Mouse (Mus musculus): ENCODE measurements around the gene Tec. TPM values are rescaled to one million over a fixed set of nuclear protein-coding genes. Genes with fewer than 3 reads are reported as not detected.

Tec gene
- polyA plus RNA-seq, 1 experiment = 20.6 TPM

DNA sequence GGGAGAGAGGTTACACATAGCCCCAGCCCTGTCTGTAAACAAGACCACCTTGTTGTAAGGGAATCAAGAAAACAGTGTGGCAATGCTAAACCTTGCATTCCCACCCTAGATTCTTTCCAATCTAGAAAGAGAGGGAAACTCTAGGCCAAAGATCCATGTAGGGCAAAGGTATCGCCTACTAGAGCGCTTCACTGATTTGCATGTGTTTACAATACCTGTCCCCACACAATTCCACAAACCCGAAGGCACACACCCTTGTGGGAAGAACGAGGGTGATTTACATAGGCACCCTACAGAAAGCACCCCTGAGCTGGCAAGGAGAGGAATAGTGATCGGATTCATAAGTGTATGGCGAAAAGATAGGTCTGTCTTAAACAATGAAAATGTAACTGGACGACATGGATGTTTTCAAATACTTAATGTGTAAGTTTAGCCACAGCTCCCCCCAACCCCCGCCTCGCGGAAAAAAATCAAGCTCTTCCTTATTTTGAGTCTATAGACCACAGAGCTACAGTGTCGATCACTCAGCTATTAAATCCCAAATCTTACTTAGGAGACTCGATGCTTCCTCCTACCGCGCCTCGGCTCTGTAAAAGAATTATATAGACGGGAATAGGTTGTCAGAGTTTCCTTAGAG lies 1.1 kb downstream of the Tec start:
- no peaks in the 10 kb centered on the region; the same call in none of the 2 replicates for H3K27me3 ChIP-seq (ENCODE audit: control insufficient read depth, insufficient read depth, low read length, poor library complexity, severe bottlenecking)
- H3K27ac ChIP-seq (ENCODE audit: insufficient read depth, low read length) = no peak overlapping the region
- no peak overlapping the region for H3K9ac ChIP-seq (ENCODE audit: low read depth, poor library complexity, severe bottlenecking)
- H3K36me3 ChIP-seq (ENCODE audit: control insufficient read depth, insufficient read depth, low read length, poor library complexity, severe bottlenecking) = no peaks in the 10 kb centered on the region
- no peak overlapping the region for H3K4me3 ChIP-seq (ENCODE audit: low read depth, low read length)
- no peak for TF ChIP-seq CTCF (IDR thresholded peaks at IDR 0.05; ENCODE audit: low read depth, low read length)
- TF ChIP-seq EP300 (IDR thresholded peaks at IDR 0.05; ENCODE audit: insufficient read depth, low read depth, low read length) = no peak
- no peak for TF ChIP-seq POLR2A (IDR thresholded peaks at IDR 0.05; ENCODE audit: insufficient read depth, low read length)
- no peaks in the 10 kb centered on the region for H3K4me1 ChIP-seq (ENCODE audit: control insufficient read depth, insufficient read depth, low read length)
- H3K9me3 ChIP-seq (replicated peaks; ENCODE audit: control insufficient read depth, insufficient read depth, low read length, poor library complexity, severe bottlenecking) = no peaks in the 10 kb centered on the region

DNA sequence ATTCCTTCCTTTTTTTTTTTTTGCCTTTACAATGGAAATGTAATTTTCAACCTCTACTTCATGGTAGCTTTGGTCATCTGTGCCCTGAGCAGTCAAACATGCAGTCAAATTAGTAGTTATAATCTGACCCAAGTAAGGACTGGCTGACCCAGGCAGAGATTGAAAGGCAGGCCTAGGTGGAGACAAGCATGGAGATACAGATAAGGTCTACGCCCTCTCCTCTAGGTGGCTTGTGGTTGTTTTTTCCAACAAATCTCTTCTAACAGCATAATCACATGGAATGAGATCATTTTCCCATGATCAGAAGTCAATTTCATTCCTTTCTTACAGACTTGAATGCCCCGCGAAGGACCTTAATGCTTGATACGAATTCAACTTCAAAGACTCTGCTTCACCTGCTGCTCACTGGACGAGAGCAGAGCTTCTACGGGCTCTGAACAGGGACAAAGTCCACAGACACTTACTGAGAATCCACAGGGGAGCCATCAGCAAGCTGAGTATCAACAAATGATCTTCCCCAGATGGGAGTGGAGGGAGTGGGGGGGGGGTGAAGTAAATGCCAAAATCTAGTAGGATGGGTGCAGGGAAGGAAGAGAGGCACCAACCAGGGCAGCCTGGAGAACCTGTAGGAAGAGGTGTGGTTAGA lies 1.9 kb downstream of the Tec start:
- H3K4me3 ChIP-seq (ENCODE audit: low read depth, low read length) = no peak overlapping the region
- H3K27ac ChIP-seq (ENCODE audit: insufficient read depth, low read length) = no peak overlapping the region
- H3K36me3 ChIP-seq (ENCODE audit: control insufficient read depth, insufficient read depth, low read length, poor library complexity, severe bottlenecking) = no peaks in the 10 kb centered on the region
- TF ChIP-seq CTCF (IDR thresholded peaks at IDR 0.05; ENCODE audit: low read depth, low read length) (no peak), EP300 (IDR thresholded peaks at IDR 0.05; ENCODE audit: insufficient read depth, low read depth, low read length) (no peak), POLR2A (IDR thresholded peaks at IDR 0.05; ENCODE audit: insufficient read depth, low read length) (no peak)
- H3K4me1 ChIP-seq (ENCODE audit: control insufficient read depth, insufficient read depth, low read length) = no peaks in the 10 kb centered on the region
- no peaks in the 10 kb centered on the region for H3K9me3 ChIP-seq (replicated peaks; ENCODE audit: control insufficient read depth, insufficient read depth, low read length, poor library complexity, severe bottlenecking)
- no peak overlapping the region for H3K9ac ChIP-seq (ENCODE audit: low read depth, poor library complexity, severe bottlenecking)
- H3K27me3 ChIP-seq (ENCODE audit: control insufficient read depth, insufficient read depth, low read length, poor library complexity, severe bottlenecking) = no peaks in the 10 kb centered on the region; the same call in none of the 2 replicates

DNA sequence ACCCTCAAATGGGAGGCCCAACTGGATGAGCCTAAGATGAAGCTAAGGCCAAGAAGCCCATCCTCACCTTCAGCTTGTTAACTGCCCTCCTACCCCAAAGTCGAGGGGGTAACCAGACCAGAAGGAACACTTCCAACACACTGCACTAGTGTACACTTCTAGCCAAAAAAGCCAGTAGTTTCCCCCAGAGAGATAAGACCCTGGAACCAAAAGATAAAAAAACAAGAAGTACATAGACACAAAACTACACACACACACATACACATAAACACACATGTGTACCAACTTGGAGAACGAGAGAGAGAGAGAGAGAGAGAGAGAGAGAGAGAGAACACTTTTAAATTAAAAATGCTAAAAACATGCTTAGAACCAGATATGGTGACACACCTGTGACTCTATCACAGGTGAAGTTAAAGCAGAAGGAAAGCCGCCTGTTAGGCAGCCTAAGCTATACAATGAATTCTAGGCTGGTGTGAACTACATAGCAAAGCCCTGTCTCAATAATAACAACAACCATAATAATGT lies 3.6 kb downstream of the Tec start:
- no peaks in the 10 kb centered on the region; the same call in none of the 2 replicates for H3K27me3 ChIP-seq (ENCODE audit: control insufficient read depth, insufficient read depth, low read length, poor library complexity, severe bottlenecking)
- no peak overlapping the region for H3K27ac ChIP-seq (ENCODE audit: insufficient read depth, low read length)
- no peak overlapping the region for H3K4me3 ChIP-seq (ENCODE audit: low read depth, low read length)
- H3K9ac ChIP-seq (ENCODE audit: low read depth, poor library complexity, severe bottlenecking) = no peak overlapping the region
- H3K36me3 ChIP-seq (ENCODE audit: control insufficient read depth, insufficient read depth, low read length, poor library complexity, severe bottlenecking) = no peaks in the 10 kb centered on the region
- no peaks in the 10 kb centered on the region for H3K9me3 ChIP-seq (replicated peaks; ENCODE audit: control insufficient read depth, insufficient read depth, low read length, poor library complexity, severe bottlenecking)
- no peaks in the 10 kb centered on the region for H3K4me1 ChIP-seq (ENCODE audit: control insufficient read depth, insufficient read depth, low read length)
- no peak for TF ChIP-seq EP300 (IDR thresholded peaks at IDR 0.05; ENCODE audit: insufficient read depth, low read depth, low read length)
- TF ChIP-seq POLR2A (IDR thresholded peaks at IDR 0.05; ENCODE audit: insufficient read depth, low read length) = no peak
- no peak for TF ChIP-seq CTCF (IDR thresholded peaks at IDR 0.05; ENCODE audit: low read depth, low read length)

DNA sequence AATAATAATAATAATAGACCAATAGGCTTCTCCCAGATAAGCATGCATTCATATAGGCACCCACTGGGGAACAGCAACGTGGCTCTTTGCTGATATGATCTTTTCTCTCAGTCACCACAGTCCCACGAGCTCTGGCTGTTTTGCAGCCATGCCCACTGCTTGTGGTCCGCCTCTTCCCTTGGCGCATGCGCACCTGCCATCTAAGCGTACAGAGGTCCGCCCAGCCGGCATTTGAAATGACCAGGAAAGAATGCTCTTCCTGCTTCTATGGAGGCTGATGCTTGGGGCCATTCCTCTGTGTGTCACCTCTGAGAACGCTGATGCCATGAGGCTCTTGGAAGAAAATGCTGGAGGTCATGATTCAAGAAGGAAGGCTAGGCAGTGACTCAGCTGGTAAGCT lies 5.1 kb downstream of the Tec start:
- Histone ChIP-seq H3K9me3 (replicated peaks; ENCODE audit: control insufficient read depth, insufficient read depth, low read length, poor library complexity, severe bottlenecking) (no peaks in the 10 kb centered on the region), H3K27ac (ENCODE audit: insufficient read depth, low read length) (no peak overlapping the region), H3K36me3 (ENCODE audit: control insufficient read depth, insufficient read depth, low read length, poor library complexity, severe bottlenecking) (no peaks in the 10 kb centered on the region), H3K27me3 (ENCODE audit: control insufficient read depth, insufficient read depth, low read length, poor library complexity, severe bottlenecking) (no peaks in the 10 kb centered on the region; the same call in none of the 2 replicates), H3K4me1 (ENCODE audit: control insufficient read depth, insufficient read depth, low read length) (no peaks in the 10 kb centered on the region), H3K9ac (ENCODE audit: low read depth, poor library complexity, severe bottlenecking) (no peak overlapping the region), H3K4me3 (ENCODE audit: low read depth, low read length) (no peak overlapping the region)
- TF ChIP-seq EP300 (IDR thresholded peaks at IDR 0.05; ENCODE audit: insufficient read depth, low read depth, low read length) (no peak), CTCF (IDR thresholded peaks at IDR 0.05; ENCODE audit: low read depth, low read length) (no peak), POLR2A (IDR thresholded peaks at IDR 0.05; ENCODE audit: insufficient read depth, low read length) (no peak)

DNA sequence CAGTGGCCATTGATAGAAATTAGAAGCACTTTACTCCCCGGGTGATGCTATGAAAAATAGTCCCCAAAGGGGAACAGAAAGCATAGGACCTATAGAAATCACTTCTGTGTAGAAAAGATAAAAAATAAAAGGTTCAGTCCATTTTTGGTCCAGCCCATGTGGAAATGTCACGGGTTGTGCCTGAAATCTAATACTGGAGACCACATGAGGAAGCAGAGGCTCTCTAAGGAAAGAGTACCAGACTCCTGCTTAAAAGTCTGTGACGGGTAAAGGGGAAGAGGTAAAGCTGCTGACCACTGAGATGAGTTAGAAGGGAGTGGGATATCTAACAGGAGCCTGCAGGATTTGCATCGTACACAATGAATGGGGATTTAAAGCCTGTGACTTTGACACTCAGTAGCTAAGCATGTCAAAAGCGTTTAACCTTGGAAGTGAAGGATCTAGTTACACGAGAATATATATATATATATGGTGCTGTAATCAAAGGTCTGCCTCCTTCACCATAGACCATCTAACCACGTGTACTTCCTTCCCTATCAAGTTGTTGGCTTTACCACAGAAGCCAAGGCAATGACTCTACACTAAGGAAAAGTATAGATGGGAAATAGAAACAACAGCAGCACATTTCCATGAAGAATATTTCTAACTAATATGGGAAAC lies 6.4 kb downstream of the Tec start:
- no peaks in the 10 kb centered on the region; the same call in none of the 2 replicates for H3K27me3 ChIP-seq (ENCODE audit: control insufficient read depth, insufficient read depth, low read length, poor library complexity, severe bottlenecking)
- no peak for TF ChIP-seq EP300 (IDR thresholded peaks at IDR 0.05; ENCODE audit: insufficient read depth, low read depth, low read length)
- TF ChIP-seq POLR2A (IDR thresholded peaks at IDR 0.05; ENCODE audit: insufficient read depth, low read length) = no peak
- TF ChIP-seq CTCF (IDR thresholded peaks at IDR 0.05; ENCODE audit: low read depth, low read length) = no peak
- no peak overlapping the region for H3K9ac ChIP-seq (ENCODE audit: low read depth, poor library complexity, severe bottlenecking)
- no peaks in the 10 kb centered on the region for H3K4me1 ChIP-seq (ENCODE audit: control insufficient read depth, insufficient read depth, low read length)
- H3K27ac ChIP-seq (ENCODE audit: insufficient read depth, low read length) = no peak overlapping the region
- H3K4me3 ChIP-seq (ENCODE audit: low read depth, low read length) = no peak overlapping the region
- no peaks in the 10 kb centered on the region for H3K36me3 ChIP-seq (ENCODE audit: control insufficient read depth, insufficient read depth, low read length, poor library complexity, severe bottlenecking)
- no peaks in the 10 kb centered on the region for H3K9me3 ChIP-seq (replicated peaks; ENCODE audit: control insufficient read depth, insufficient read depth, low read length, poor library complexity, severe bottlenecking)

All from ES-Bruce4 (cell line).